Mouse (Mus musculus) cerebellum, adult 2 months (tissue): ENCODE measurements around the gene Cwc22. TPM values are rescaled to one million over a fixed set of nuclear protein-coding genes. Genes with fewer than 3 reads are reported as not detected.

Source experiments
- DNase-seq, 2 experiments: peaks; one replicate each; pipeline ENCODE4 v3.0.0; 2021
- H3K27ac ChIP-seq: fragments of 200-500 bp; 2 replicates; pipeline ENCODE4 v1.5.1; 2012; ENCODE audit warnings: low read length, control low read depth, inconsistent platforms; ENCODE audit not compliant: insufficient read depth
- H3K27me3 ChIP-seq: fragments of 200-500 bp; 2 replicates; pipeline ENCODE4 v1.6.1; 2012; ENCODE audit warnings: inconsistent platforms, mild to moderate bottlenecking, low read length, moderate library complexity; ENCODE audit not compliant: control insufficient read depth, insufficient read depth
- H3K4me1 ChIP-seq: fragments of 200-500 bp; 2 replicates; pipeline ENCODE4 v1.6.1; 2011; ENCODE audit warnings: low read length; ENCODE audit not compliant: control insufficient read depth, insufficient read depth
- H3K4me3 ChIP-seq: fragments of 200-500 bp; replicated peaks from 2 replicates; pipeline ENCODE3; 2011; ENCODE audit warnings: mild to moderate bottlenecking, low read depth, low read length, control low read depth; ENCODE audit not compliant: insufficient read depth
- CTCF ChIP-seq: fragments of 200-500 bp; IDR thresholded peaks from 2 replicates; pipeline ENCODE4 v1.5.1; 2011; ENCODE audit warnings: low read depth, mild to moderate bottlenecking, control low read depth, low read length, moderate library complexity, borderline replicate concordance; ENCODE audit not compliant: insufficient read depth
- POLR2A ChIP-seq: fragments of 200-500 bp; IDR thresholded peaks from 2 replicates; pipeline ENCODE4 v1.6.1; 2011; ENCODE audit warnings: low read length, control low read depth, borderline replicate concordance; ENCODE audit not compliant: insufficient read depth
- WGBS: fragments of 180-500 bp; shearing (Covaris S2); methylation state at CpG from one replicate; pipeline ENCODE4 v1.1.7; 2018; 5-methylcytosine and 5-hydroxymethylcytosine counted together
- polyA plus RNA-seq: library from polyadenylated mRNA; depleted of rRNA; stranded (reverse); fragments of >200 nt; gene quantifications from 2 replicates; pipeline ENCODE4 v1.2.3, GENCODE M21; 2012; rRNA removed

Cwc22 gene
- 29.8 and 30.3 TPM in 2 replicates for polyA plus RNA-seq

DNA sequence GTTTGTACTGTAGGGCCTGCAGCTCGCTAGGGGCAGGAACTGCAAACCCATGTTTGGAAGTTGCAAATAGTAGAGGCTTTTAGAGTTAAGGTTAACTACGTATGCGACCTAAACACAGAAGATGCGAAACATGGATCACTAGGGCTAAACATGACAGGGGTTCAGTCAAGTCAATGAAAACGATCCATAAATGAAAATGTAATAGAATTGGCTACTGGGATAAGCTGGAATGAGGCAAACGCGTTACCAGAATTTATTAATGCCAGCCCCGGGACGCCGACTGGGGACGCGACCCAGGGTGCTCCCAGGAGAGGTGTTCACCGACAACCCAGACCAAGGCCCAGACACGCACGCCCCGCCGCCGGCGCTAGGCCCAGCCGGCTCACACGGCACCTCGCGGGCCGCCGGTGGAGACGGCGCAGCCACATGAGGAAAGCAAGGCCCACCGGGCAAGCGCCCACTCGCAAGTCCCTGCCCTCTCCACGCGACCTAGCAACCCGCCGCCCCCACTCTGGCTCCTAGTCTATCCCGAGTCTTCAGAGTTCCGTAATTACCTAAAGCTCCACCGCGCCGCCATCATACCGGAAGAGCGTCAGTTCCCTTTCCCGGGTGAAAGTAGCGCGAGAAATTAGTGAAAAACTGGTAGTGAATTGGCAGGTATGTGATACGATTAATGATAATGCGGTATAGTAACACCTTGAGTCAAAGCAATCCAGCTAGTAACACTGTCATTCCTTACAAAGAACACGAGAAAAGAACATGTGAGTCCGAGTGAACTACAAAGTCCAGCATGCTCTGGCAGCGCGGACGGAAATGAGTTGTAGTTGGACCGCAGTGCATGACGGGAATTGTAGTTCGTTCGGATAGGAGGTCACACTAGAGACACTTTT is at the start of gene Cwc22:
Cwc22 (minus strand) TSS at position 780 of the 890 bp plus-strand sequence.
- DNase-seq: peak; percentile 87 to 90
- Histone ChIP-seq H3K4me3 (peak within 1 kb of the TSS; percentile 58), H3K27me3 (no peaks in the 10 kb centered on the region), H3K27ac (peak within 1 kb of the TSS; percentile 70), H3K4me1 (peaks cover 2% of the 10 kb centered on the region; the same call in 1 of the 2 replicates)
- WGBS: under 1% methylated on average over 55 of the region's 55 CpGs
- no peak for TF ChIP-seq CTCF
- TF ChIP-seq POLR2A: 0 out of 2 replicates have a peak, but pooled peaks have one; percentile 9

DNA sequence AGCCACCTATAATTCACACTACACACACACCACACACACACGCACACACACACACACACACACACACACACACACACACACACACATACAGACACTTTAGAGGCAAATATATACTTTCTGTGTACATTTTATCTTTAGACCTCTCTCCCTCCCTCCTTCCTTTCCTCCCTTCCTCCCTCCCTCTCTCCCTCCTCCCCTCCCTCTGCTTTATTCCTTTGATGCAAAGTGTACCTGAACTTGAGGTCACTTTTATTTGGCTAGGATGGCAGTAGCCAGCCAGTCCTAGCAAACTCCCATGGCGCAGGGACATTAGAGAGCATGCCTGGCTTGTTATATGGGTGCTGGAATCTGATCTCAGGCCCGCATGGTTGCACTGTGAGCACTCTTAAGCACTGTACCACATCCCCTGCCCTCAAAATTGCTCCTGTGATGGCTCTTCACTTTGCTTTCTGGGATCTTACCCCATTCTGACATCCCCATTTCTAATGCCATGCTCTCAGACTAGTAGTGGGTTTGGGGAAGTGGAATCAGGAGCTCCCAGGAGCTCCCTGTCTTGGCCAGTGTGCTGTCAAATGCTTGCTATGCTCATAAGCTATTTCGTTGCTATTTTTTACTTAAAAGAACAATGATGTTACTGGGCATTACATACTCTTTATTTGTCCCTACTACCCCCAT is 47.7 kb upstream of the Cwc22 start:
- no peak for DNase-seq
- H3K4me1 ChIP-seq: no peaks in the 10 kb centered on the region
- H3K27me3 ChIP-seq: no peaks in the 10 kb centered on the region
- 81% methylated on average over 4 of the region's 4 CpGs for WGBS
- H3K4me3 ChIP-seq: no peak overlapping the region
- TF ChIP-seq CTCF: no peak
- TF ChIP-seq POLR2A: no peak
- H3K27ac ChIP-seq: no peak overlapping the region

DNA sequence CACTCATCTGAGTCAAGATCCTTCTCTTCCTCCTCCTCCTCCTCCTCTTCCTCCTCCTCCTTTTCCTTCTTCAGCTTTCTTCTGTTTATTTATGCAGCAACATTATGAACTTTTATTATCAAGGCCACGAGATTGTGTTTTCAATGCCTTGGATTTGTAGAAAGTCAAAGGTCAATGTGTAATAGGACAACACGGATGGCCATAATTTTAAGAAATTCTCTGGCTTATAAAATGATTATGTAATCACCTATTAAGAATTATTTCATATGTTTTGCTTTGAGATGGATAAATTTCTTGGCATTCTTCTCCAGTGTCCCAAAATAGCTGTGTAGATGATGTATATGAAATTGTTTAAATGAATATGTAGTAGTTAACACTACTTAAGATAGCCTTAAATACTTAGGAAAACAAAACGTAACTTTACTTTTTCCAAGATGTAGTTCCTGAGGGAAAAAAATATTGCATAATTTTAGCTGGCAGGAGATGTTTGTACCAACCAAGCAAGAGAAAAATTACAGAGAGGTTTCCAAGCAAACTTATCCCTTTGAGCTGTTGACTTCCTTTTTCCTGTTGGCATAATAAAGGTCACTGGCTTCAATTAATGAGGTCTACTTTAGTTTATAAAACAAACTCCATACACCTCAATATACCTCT is 46.9 kb upstream of the Cwc22 start:
- H3K27me3 ChIP-seq: no peaks in the 10 kb centered on the region
- 82% methylated on average over 3 of the region's 3 CpGs for WGBS

DNA sequence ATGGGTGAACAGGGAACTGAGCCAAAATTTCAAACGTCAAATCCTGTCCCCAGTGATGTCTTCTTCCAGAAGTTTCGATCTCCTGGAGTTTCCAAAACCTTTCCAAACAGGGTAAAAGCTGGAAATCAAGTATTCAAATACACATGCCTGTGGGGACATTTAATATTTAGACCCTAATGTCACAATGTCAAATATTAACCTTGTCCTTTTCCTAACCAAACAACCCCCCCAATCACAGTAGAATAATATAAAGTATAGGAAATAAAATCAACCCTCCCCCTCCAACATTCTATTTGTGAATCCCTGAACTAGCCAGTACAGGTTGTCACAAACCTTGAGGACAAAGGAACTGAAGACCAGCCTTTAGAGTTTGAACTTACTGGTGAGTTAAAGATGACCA is 44.6 kb upstream of the Cwc22 start:
- no peak for DNase-seq
- 23% methylated on average over 2 of the region's 2 CpGs for WGBS
- Histone ChIP-seq H3K27ac (no peak overlapping the region), H3K4me1 (no peaks in the 10 kb centered on the region), H3K27me3 (no peaks in the 10 kb centered on the region), H3K4me3 (no peak overlapping the region)
- TF ChIP-seq POLR2A: no peak
- TF ChIP-seq CTCF: no peak

More for the DNA sequence above, 46.9 kb upstream of the Cwc22 start:
- no peak for TF ChIP-seq CTCF
- no peak for TF ChIP-seq POLR2A
- Histone ChIP-seq H3K4me1 (no peaks in the 10 kb centered on the region), H3K27ac (no peak overlapping the region), H3K4me3 (no peak overlapping the region)
- no peak for DNase-seq

DNA sequence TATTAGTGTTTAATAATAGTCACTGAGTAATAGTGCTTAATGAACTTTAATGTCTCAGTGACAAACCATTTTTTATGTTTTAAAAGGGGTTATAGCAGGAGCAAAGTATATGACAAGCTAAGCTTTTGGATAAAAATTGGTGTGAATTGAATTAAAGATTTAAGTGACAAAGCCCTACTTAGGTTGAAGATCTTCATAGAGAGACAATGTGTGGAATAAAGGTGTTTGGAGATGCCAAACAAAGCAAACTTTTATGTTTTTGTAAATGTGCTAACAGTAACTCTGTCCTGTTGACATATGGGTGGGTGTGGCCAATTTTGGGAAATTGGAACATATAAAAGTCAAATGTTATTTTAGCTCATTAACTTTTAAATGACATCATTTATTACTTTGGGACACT is 43.9 kb upstream of the Cwc22 start:
- H3K4me1 ChIP-seq: no peaks in the 10 kb centered on the region
- no peak for DNase-seq
- TF ChIP-seq CTCF: no peak
- TF ChIP-seq POLR2A: no peak
- no peak overlapping the region for H3K4me3 ChIP-seq
- no peaks in the 10 kb centered on the region for H3K27me3 ChIP-seq
- H3K27ac ChIP-seq: no peak overlapping the region

DNA sequence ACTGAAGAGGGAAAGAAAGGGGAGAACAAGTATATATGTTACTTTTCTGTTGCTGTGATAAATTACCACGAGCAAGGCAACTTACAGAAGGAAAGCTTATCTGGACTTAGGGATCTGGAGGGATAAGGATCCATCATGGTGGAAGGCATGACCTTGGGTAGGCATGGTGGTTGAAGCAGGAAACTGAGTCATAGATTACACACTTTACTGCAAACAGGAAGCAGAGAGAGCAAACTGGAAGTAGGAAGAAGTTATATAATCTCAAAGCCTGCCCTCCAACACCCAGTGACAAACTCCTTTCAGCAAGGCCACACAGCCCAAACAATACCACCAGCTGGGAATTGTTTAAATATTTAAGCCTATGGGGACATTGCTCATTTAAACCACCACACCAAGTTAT is 43.2 kb upstream of the Cwc22 start:
- no peaks in the 10 kb centered on the region for H3K27me3 ChIP-seq
- H3K27ac ChIP-seq: no peak overlapping the region
- 78% methylated on average over 1 of the region's 1 CpGs for WGBS
- TF ChIP-seq CTCF: no peak
- TF ChIP-seq POLR2A: no peak
- H3K4me1 ChIP-seq: no peaks in the 10 kb centered on the region
- no peak for DNase-seq
- H3K4me3 ChIP-seq: no peak overlapping the region

DNA sequence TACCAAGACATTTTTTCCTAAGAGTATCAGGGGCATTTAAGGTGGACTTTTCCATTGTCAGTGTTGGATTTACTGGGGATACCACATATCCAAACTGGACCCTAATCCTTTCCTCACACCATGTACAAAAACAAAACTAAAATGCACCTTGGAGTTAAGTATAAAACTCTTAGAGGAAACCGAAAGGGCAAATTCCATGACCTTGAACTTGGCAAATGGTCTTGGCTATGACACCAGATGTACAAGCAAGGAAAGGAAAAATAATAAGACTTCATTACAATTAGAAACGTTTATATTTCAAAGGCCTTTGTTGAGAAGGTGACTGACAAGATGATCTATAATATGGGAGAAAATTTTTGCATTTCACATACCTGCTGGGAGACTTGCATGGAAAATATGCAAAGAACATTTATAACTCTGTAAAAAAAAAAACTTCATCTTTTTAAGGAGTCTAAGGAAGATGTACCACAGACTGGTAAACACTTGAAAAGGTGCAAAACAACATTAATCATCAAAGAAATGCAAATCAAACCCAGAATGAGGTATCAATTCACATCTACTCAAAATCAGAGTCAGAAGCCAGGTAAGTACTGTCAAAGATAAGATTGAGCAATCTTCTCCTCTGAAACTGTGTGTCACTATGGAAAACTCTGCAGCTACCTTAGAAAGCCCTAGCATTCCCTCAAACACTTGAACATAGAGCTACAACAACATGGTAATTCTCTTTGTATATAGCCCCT is 40.0 kb upstream of the Cwc22 start:
- no peak for DNase-seq
- TF ChIP-seq POLR2A (no peak), CTCF (no peak)
- H3K27ac ChIP-seq: no peak overlapping the region
- H3K4me1 ChIP-seq: no peaks in the 10 kb centered on the region
- 65% methylated on average over 2 of the region's 2 CpGs for WGBS
- H3K27me3 ChIP-seq: no peaks in the 10 kb centered on the region
- H3K4me3 ChIP-seq: no peak overlapping the region
